Mouse (Mus musculus) thymus, postnatal 25 days (tissue): ENCODE data around the gene Abhd6.

ENCODE experiments used
- DNase-seq: peaks from one replicate; pipeline ENCODE4 v3.0.0; 2022

The Abhd6 gene

GRCm38 (mm10) chr14:8032087-8032944 is 29.6 kb downstream of the Abhd6 start:
- DNase-seq = no peak

GRCm38 (mm10) chr14:8034561-8034960 is 31.9 kb downstream of the Abhd6 start:
- no peak for DNase-seq

- no peak for DNase-seq
Observed at GRCm38 (mm10) chr14:8035951-8036350, 33.2 kb downstream of the Abhd6 start.

GRCm38 (mm10) chr14:8036406-8036805 is 33.7 kb downstream of the Abhd6 start:
- DNase-seq = no peak

- no peak for DNase-seq
Observed at GRCm38 (mm10) chr14:8038150-8038549, 35.4 kb downstream of the Abhd6 start.

- DNase-seq = no peak
Observed at GRCm38 (mm10) chr14:8038791-8039448, 36.2 kb downstream of the Abhd6 start.

GRCm38 (mm10) chr14:8040179-8040578 is 37.5 kb downstream of the Abhd6 start:
- DNase-seq = no peak

- no peak for DNase-seq
Observed at GRCm38 (mm10) chr14:8040911-8041678, 38.4 kb downstream of the Abhd6 start.

GRCm38 (mm10) chr14:8042120-8042519 is 39.4 kb downstream of the Abhd6 start:
- DNase-seq = no peak

- DNase-seq = no peak
Observed at GRCm38 (mm10) chr14:8042577-8042976, 39.9 kb downstream of the Abhd6 start.

- peak; percentile 23 for DNase-seq
Observed at GRCm38 (mm10) chr14:8044330-8044729, 41.6 kb downstream of the Abhd6 start.

- DNase-seq = no peak
Observed at GRCm38 (mm10) chr14:8044786-8045185, 42.1 kb downstream of the Abhd6 start.

- no peak for DNase-seq
Observed at GRCm38 (mm10) chr14:8045187-8045846, 42.6 kb downstream of the Abhd6 start.

- DNase-seq = no peak
Observed at GRCm38 (mm10) chr14:8046839-8047238, 44.1 kb downstream of the Abhd6 start.

- no peak for DNase-seq
Observed at GRCm38 (mm10) chr14:8049334-8049733, 46.6 kb downstream of the Abhd6 start.

- DNase-seq = no peak
Observed at GRCm38 (mm10) chr14:8051869-8052268, 49.2 kb downstream of the Abhd6 start.

- DNase-seq = no peak
Observed at GRCm38 (mm10) chr14:8052661-8053060, 50.0 kb downstream of the Abhd6 start.

- no peak for DNase-seq
Observed at GRCm38 (mm10) chr14:8054310-8055102, 51.8 kb downstream of the Abhd6 start.

GRCm38 (mm10) chr14:8056076-8056475 is 53.4 kb downstream of the Abhd6 start:
- no peak for DNase-seq

GRCm38 (mm10) chr14:8059938-8060337 is 57.2 kb downstream of the Abhd6 start:
- DNase-seq = no peak

GRCm38 (mm10) chr14:8062076-8062475 is 59.4 kb downstream of the Abhd6 start:
- DNase-seq = no peak
